Mouse (Mus musculus) intestine, embryonic 16.5 days (tissue): Measurements from ENCODE around the gene Homer3. TPM values are rescaled to one million over a fixed set of nuclear protein-coding genes. Genes with fewer than 3 reads are reported as not detected.

Experiments
- ATAC-seq: fragments of 200-750 bp; cut with Nextera tagmentation; 2 replicates; pipeline ENCODE4 v1.8.0; 2017; ENCODE audit warnings: moderate TSS enrichment, moderate library complexity
- H3K27ac ChIP-seq: fragments of 300-500 bp; sonication (generic); 2 replicates; pipeline ENCODE4 v1.5.1; 2014; ENCODE audit warnings: mild to moderate bottlenecking, low read length
- H3K27me3 ChIP-seq: fragments of 300-500 bp; sonication (generic); replicated peaks from 2 replicates; pipeline ENCODE4 v1.6.1; 2014; ENCODE audit warnings: low read length, control low read depth, mixed read lengths; ENCODE audit not compliant: control insufficient read depth, insufficient read depth
- H3K36me3 ChIP-seq: fragments of 300-500 bp; sonication (generic); 2 replicates; pipeline ENCODE4 v1.6.1; 2014; ENCODE audit warnings: low read length, control low read depth; ENCODE audit not compliant: control insufficient read depth, insufficient read depth
- H3K4me1 ChIP-seq: fragments of 300-500 bp; sonication (generic); 2 replicates; pipeline ENCODE4 v1.6.1; 2014; ENCODE audit warnings: low read length, control low read depth, mixed read lengths; ENCODE audit not compliant: control insufficient read depth, insufficient read depth
- H3K4me2 ChIP-seq: fragments of 300-500 bp; sonication (generic); 2 replicates; pipeline ENCODE4 v1.6.1; 2014; ENCODE audit warnings: low read depth, low read length, control low read depth
- H3K4me3 ChIP-seq: fragments of 300-500 bp; sonication (generic); 2 replicates; pipeline ENCODE4 v1.5.1; 2014; ENCODE audit warnings: mild to moderate bottlenecking, low read length
- H3K9ac ChIP-seq: fragments of 300-500 bp; sonication (generic); 2 replicates; pipeline ENCODE4 v1.6.1; 2014; ENCODE audit warnings: low read depth, low read length
- H3K9me3 ChIP-seq: fragments of 300-500 bp; sonication (generic); 2 replicates; pipeline ENCODE4 v1.6.1; 2016; ENCODE audit warnings: low read length, control low read depth; ENCODE audit not compliant: control insufficient read depth
- WGBS: fragments of 180-500 bp; shearing (Covaris S2); extraction: QIAGEN DNeasy Blood & Tissue Kit; methylation state at CpG from one replicate; pipeline ENCODE4 v1.1.7; 2014; 5-methylcytosine and 5-hydroxymethylcytosine counted together
- polyA plus RNA-seq: library from polyadenylated mRNA; unstranded; fragments of >200 nt; fragmentation: Nextera tagmentation; extraction: Ambion mirVana; gene quantifications from 2 replicates; pipeline ENCODE4 v1.2.1, GENCODE M21; 2015

The Homer3 gene
- polyA plus RNA-seq, 1 experiment from 2014 or later, result 26.0 TPM

DNA sequence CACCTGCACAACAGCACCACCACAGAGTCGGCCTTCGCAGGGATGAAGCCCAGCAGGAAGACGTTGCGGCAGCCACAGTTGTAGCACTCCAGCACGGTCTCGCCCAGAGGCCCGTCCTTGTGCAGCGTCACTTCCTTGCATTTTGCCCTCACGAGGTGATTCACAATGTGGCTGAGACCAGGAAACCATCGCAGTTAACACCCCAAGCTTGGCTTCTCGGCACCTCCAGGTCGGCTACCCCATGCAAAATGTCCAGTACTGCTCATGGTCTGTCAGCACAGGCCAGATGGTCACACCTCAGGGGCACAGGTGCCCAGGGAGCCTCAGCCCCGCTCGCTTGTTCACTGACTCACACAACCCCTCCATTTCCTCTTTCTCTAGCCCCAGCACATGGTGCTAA is 59.4 kb downstream of the Homer3 start:
- H3K4me3 ChIP-seq, result no peak overlapping the region
- H3K9me3 ChIP-seq, result no peaks in the 10 kb centered on the region
- 87% methylated on average over 14 of the region's 14 CpGs for WGBS
- peaks cover 36% of the 10 kb centered on the region for H3K36me3 ChIP-seq
- no peak overlapping the region for H3K4me2 ChIP-seq
- H3K4me1 ChIP-seq, result no peaks in the 10 kb centered on the region
- no peak overlapping the region for H3K9ac ChIP-seq
- no peak for ATAC-seq
- H3K27ac ChIP-seq, result no peak overlapping the region
- H3K27me3 ChIP-seq, result no peaks in the 10 kb centered on the region

- no peaks in the 10 kb centered on the region for H3K9me3 ChIP-seq
- H3K4me3 ChIP-seq, result no peak overlapping the region
- H3K27ac ChIP-seq, result no peak overlapping the region
- H3K4me2 ChIP-seq, result no peak overlapping the region
- H3K4me1 ChIP-seq, result peaks cover 3% of the 10 kb centered on the region
- ATAC-seq, result no peak
- H3K27me3 ChIP-seq, result no peaks in the 10 kb centered on the region
- 63% methylated on average over 7 of the region's 7 CpGs for WGBS
- H3K36me3 ChIP-seq, result peaks cover 28% of the 10 kb centered on the region
- no peak overlapping the region for H3K9ac ChIP-seq
Observed at GRCm38 (mm10) chr8:70343076-70343475, 60.4 kb downstream of the Homer3 start.

DNA sequence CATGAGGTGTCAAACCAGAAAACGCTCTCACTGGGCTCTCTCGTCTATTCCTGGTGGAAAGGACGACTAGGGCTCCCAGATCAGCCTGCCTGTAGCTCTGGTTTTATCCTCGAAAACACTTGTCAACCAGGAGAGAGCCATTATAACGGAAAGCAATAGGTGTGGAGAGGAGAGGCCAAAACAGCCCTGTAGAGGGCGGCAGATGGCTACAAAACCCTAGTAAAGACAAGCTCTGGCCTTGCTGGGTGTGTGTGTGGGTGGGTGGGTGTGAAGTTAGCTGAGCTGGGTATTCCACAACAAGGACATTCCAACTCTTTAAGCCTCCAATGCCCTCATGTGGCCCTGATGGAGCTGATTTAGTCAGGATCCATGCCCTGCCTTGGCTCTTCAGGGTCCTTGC is 61.1 kb downstream of the Homer3 start:
- no peaks in the 10 kb centered on the region for H3K9me3 ChIP-seq
- no peak overlapping the region for H3K27ac ChIP-seq
- H3K9ac ChIP-seq, result no peak overlapping the region
- no peaks in the 10 kb centered on the region for H3K27me3 ChIP-seq
- peaks cover 23% of the 10 kb centered on the region for H3K36me3 ChIP-seq
- H3K4me1 ChIP-seq, result peaks cover 8% of the 10 kb centered on the region
- no peak for ATAC-seq
- 54% methylated on average over 6 of the region's 6 CpGs for WGBS
- no peak overlapping the region for H3K4me2 ChIP-seq
- no peak overlapping the region for H3K4me3 ChIP-seq

Other genes with a start within 250 kb of the Homer3 start
- 44.4 and 45.5 TPM in 2 replicates for gene Mau2, start 240.1 kb upstream of the Homer3 start, polyA plus RNA-seq
- gene Sugp1, start 240.0 kb upstream of the Homer3 start, polyA plus RNA-seq, result 33.0 and 37.0 TPM in 2 replicates
- 106 and 152 TPM in 2 replicates for gene Tm6sf2, start 209.9 kb upstream of the Homer3 start, polyA plus RNA-seq
- gene Hapln4, start 199.4 kb upstream of the Homer3 start, polyA plus RNA-seq, result 0.10 and 0.11 TPM in 2 replicates
- gene Ncan, start 162.0 kb upstream of the Homer3 start, polyA plus RNA-seq, result 0.89 and 0.98 TPM in 2 replicates
- gene Nr2c2ap, start 151.5 kb upstream of the Homer3 start, polyA plus RNA-seq, result 50.7 and 51.7 TPM in 2 replicates
- gene Rfxank, start 143.7 kb upstream of the Homer3 start, polyA plus RNA-seq, result 12.6 and 15.3 TPM in 2 replicates
- gene Borcs8, start 143.3 kb upstream of the Homer3 start, polyA plus RNA-seq, result 38.4 and 42.4 TPM in 2 replicates
- 0.11 and 0.23 TPM in 2 replicates for gene Mef2b, start 143.1 kb upstream of the Homer3 start, polyA plus RNA-seq
- 66.9 and 67.7 TPM in 2 replicates for gene Tmem161a, start 110.5 kb upstream of the Homer3 start, polyA plus RNA-seq
- 7.6 and 10.5 TPM in 2 replicates for gene Slc25a42, start 70.5 kb upstream of the Homer3 start, polyA plus RNA-seq
- 17.3 and 18.1 TPM in 2 replicates for gene Sugp2, start 48.6 kb upstream of the Homer3 start, polyA plus RNA-seq
- 25.1 and 29.0 TPM in 2 replicates for gene Armc6, start 48.4 kb upstream of the Homer3 start, polyA plus RNA-seq
- gene Ddx49, start 19.7 kb downstream of the Homer3 start, polyA plus RNA-seq, result 44.2 and 48.4 TPM in 2 replicates
- 432 and 443 TPM in 2 replicates for gene Cope, start 19.7 kb downstream of the Homer3 start, polyA plus RNA-seq
- 2.1 and 3.2 TPM in 2 replicates for gene Cers1, start 32.9 kb downstream of the Homer3 start, polyA plus RNA-seq
- gene Gdf1, start 47.0 kb downstream of the Homer3 start, polyA plus RNA-seq, result 0.53 and 0.78 TPM in 2 replicates
- 6.8 and 7.4 TPM in 2 replicates for gene Upf1, start 70.5 kb downstream of the Homer3 start, polyA plus RNA-seq
- gene Comp, start 90.7 kb downstream of the Homer3 start, polyA plus RNA-seq, result 0.39 and 0.51 TPM in 2 replicates
- 12.9 and 16.4 TPM in 2 replicates for gene Crtc1, start 156.8 kb downstream of the Homer3 start, polyA plus RNA-seq
- 21.2 and 21.5 TPM in 2 replicates for gene Klhl26, start 194.1 kb downstream of the Homer3 start, polyA plus RNA-seq
- gene Tmem59l, start 204.5 kb downstream of the Homer3 start, polyA plus RNA-seq, result 2.9 and 3.3 TPM in 2 replicates
- gene Crlf1, start 210.3 kb downstream of the Homer3 start, polyA plus RNA-seq, result 1.6 and 1.7 TPM in 2 replicates
- 130 and 137 TPM in 2 replicates for gene Rex1bd, start 223.9 kb downstream of the Homer3 start, polyA plus RNA-seq
- gene Uba52, start 228.0 kb downstream of the Homer3 start, polyA plus RNA-seq, result 991 TPM in 2 replicates
- 320 and 328 TPM in 2 replicates for gene Fkbp8, start 244.9 kb downstream of the Homer3 start, polyA plus RNA-seq
- 65.3 and 67.3 TPM in 2 replicates for gene Kxd1, start 245.1 kb downstream of the Homer3 start, polyA plus RNA-seq